Mouse (Mus musculus): Measurements from ENCODE around the gene Alg14.

DNA sequence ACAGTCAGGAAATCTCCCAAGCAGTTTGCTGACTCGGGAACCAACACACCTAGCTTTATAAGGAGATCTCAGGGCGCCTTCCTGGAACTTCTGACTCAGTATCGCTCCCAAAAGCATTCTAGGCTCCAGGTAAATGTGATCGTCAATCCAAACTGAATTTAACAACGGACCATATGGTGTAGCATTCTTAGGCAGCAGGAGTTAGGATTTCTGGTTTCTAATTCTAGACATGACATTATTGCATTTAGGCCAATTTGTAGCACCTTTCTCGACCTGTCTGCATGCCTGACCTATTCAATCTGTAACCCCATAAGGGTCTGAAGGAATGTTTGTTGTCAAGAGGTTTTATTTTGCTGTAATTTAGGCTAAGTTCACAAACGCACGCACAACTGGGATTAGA, 892 bp upstream of the Alg14 start:
- no peak for TF ChIP-seq GATA1 (IDR thresholded peaks at IDR 0.05; ENCODE audit: borderline replicate concordance, low read length)
- no peak for TF ChIP-seq FLI1 (IDR thresholded peaks at IDR 0.05; ENCODE audit: low read length)

All from megakaryocyte, embryonic 14.5 days (primary cell).